Mouse (Mus musculus): ENCODE results near the gene Pitpnm3. TPM values are rescaled to one million over a fixed set of nuclear protein-coding genes. Genes with fewer than 3 reads are reported as not detected.

Pitpnm3 gene
- polyA plus RNA-seq, 1 experiment from 2014 or later: 1.9 TPM

DNA sequence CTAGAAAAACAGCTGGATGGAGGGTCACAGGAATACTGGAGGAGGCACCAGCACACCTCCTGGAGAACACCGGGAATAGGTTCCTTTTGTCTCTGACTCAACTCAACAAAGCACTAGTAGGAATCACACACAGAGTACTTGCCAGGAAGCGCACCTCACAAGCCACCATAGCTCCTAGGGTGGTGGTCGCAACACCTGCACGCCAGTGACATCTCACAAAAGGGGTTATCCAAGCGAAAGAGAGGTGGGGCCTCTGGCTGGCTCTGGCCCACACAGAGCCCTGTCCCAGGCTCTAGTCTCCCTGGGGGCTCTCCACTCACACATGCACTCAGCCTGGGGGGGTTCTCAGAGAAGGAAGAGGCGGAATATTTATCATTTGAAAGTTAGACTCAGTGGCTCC, 86.8 kb downstream of the Pitpnm3 start:
- peaks cover 33% of the 10 kb centered on the region for H3K36me3 ChIP-seq
- peaks cover 31% of the 10 kb centered on the region for H3K4me1 ChIP-seq
- no peak overlapping the region for H3K4me3 ChIP-seq
- no peak for ATAC-seq (ENCODE audit: borderline replicate concordance, extremely low read depth, low FRiP score, low TSS enrichment)
- no peak overlapping the region for H3K27ac ChIP-seq
- H3K9me3 ChIP-seq: no peaks in the 10 kb centered on the region
- no peak overlapping the region for H3K4me2 ChIP-seq
- H3K27me3 ChIP-seq: peaks cover 16% of the 10 kb centered on the region; the same call in 1 of the 2 replicates
- H3K9ac ChIP-seq: no peak overlapping the region
- WGBS: 67% methylated on average over 6 of the region's 6 CpGs

DNA sequence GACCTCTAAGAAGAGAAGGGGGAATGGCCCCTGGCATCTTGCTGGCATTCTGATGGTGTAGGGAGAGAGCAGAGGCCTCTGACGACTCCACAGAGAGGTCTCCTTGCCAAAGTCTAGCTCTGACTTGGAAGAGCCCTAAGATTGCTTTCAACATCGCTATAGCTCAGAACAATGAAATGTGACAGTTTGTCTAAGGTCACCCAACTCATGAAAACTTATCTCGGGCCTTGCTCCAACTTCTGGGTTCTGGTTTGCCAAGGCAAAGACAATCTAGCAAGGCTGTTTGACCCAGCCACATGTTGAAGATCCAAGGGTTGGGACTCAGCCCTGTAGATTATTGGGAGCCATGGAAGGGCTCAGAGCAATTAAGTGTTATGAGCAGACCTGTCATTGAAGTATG, 91.3 kb downstream of the Pitpnm3 start:
- H3K4me3 ChIP-seq: no peak overlapping the region; the same call in 1 of the 2 replicates
- H3K27ac ChIP-seq: no peak overlapping the region
- peaks cover 33% of the 10 kb centered on the region for H3K4me1 ChIP-seq
- peaks cover 33% of the 10 kb centered on the region for H3K36me3 ChIP-seq
- WGBS: 57% methylated on average over 3 of the region's 3 CpGs
- H3K9me3 ChIP-seq: no peaks in the 10 kb centered on the region
- H3K27me3 ChIP-seq: no peaks in the 10 kb centered on the region
- peak overlapping the region; percentile 82; the same call in 1 of the 2 replicates for H3K4me2 ChIP-seq
- peak overlapping the region; percentile 53; the same call in 1 of the 2 replicates for H3K9ac ChIP-seq
- no peak for ATAC-seq (ENCODE audit: borderline replicate concordance, extremely low read depth, low FRiP score, low TSS enrichment)

DNA sequence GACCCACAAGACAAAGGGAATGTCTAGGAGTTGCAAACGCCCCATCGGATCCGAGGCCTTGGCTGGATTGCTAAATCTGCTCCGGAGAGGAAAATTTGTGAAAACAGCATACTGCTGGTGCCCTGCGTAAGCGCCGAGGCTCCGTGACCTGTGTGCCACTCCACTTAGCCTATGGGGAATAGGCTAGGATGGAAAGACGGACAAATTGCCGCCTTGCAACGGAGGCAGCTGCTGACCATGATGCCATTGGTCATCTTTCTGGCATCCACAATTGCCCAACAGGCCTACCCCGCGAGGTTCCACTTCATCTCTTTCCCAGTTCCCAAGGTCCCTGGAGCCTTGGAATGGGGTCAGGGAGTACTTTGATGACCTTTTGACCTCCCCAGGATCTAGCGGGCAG, 92.9 kb downstream of the Pitpnm3 start:
- Histone ChIP-seq H3K36me3 (peaks cover 29% of the 10 kb centered on the region), H3K4me2 (peak overlapping the region; percentile 82), H3K4me1 (peaks cover 33% of the 10 kb centered on the region), H3K27me3 (peaks cover 6% of the 10 kb centered on the region), H3K9ac (peak overlapping the region; percentile 53), H3K9me3 (no peaks in the 10 kb centered on the region), H3K27ac (peak overlapping the region; percentile 34; the same call in 1 of the 2 replicates), H3K4me3 (peak overlapping the region; percentile 65)
- ATAC-seq (ENCODE audit: borderline replicate concordance, extremely low read depth, low FRiP score, low TSS enrichment): 0 out of 2 replicates have a peak, but pooled peaks have one; percentile 2
- WGBS: 0% methylated on average over 14 of the region's 14 CpGs

DNA sequence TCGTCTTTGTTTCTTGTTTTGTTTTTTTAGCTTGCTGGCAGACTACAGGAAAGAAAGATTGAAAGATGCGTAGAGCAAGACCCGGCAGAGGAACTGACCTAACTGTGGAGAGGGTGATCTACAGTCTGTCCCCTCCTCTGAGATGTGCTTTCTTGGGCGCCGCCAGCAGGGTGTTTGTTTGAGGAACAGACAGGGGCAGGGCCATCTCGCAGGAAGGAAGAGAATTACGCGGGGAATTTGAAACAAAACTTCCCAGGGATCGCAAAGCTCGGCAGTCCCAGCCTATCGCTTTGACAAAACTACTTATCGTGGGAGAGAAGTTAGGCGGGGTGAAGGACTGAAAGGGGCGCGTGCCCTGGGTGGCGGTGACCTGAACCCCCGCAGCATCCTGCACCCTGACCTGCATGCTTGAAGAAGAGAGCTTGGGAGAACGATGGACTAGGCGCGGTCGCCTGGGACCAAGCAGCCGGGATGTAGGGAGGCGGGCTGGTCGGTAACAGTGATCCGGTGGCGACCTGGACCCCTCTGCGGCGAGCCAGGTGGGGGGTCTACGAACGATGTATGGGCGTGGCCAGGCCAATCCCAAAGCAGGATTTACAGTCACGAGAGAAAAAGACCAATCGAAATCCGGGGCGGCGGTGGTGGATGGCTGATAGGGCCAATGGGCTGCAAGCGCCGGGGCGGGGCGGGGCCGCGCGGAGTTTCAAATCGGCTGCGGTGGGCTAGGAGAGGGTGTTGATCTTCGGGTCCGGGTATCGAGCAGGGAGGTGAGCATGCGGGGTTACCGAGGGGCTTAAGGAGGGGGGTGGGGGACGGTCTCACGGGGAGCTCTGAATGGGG, 93.6 kb downstream of the Pitpnm3 start, which contains the start of gene Pimreg:
Gene Pimreg, plus strand, starts transcription at position 265 of the 840 bp plus-strand sequence.
- H3K4me2 ChIP-seq: peak within 1 kb of the TSS; percentile 82
- under 1% methylated on average over 52 of the region's 52 CpGs for WGBS
- peak within 1 kb of the TSS; percentile 76 for H3K27ac ChIP-seq
- peaks cover 6% of the 10 kb centered on the region for H3K27me3 ChIP-seq
- no peaks in the 10 kb centered on the region for H3K9me3 ChIP-seq
- peak within 1 kb of the TSS; percentile 56 for H3K9ac ChIP-seq
- peaks cover 33% of the 10 kb centered on the region for H3K4me1 ChIP-seq
- H3K36me3 ChIP-seq: peaks cover 23% of the 10 kb centered on the region
- H3K4me3 ChIP-seq: peak within 1 kb of the TSS; percentile 65
- ATAC-seq (ENCODE audit: borderline replicate concordance, extremely low read depth, low FRiP score, low TSS enrichment): peak; percentile 93

DNA sequence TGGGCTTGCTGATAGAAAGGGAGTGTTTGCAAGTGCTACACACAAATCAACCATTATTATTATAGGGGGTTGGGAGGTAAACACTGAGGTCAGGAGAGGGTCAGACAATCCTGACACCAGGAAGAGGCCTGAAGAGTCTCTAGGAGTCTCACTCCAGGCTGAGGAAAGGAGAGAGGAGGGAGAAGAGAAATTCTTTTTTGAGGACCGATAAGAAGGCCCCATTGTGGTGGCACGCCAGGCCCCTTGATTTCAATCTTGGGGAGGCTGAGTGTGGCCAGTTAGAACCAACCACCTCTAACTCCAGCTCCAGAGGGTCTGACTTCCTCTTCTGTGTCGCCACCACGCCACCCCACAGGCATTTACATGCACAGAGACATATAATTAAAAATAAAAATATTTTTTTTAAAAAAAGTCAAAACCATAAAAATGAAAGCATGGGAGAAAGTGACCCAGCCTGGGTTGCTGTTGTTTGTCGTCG, 94.2 kb downstream of the Pitpnm3 start:
- Histone ChIP-seq H3K9ac (peak overlapping the region; percentile 56), H3K27me3 (peaks cover 6% of the 10 kb centered on the region), H3K36me3 (peaks cover 17% of the 10 kb centered on the region), H3K27ac (peak overlapping the region; percentile 76), H3K4me3 (peak overlapping the region; percentile 65), H3K9me3 (no peaks in the 10 kb centered on the region), H3K4me1 (peaks cover 33% of the 10 kb centered on the region), H3K4me2 (peak overlapping the region; percentile 82)
- WGBS: 9% methylated on average over 6 of the region's 6 CpGs
- no peak for ATAC-seq (ENCODE audit: borderline replicate concordance, extremely low read depth, low FRiP score, low TSS enrichment)

DNA sequence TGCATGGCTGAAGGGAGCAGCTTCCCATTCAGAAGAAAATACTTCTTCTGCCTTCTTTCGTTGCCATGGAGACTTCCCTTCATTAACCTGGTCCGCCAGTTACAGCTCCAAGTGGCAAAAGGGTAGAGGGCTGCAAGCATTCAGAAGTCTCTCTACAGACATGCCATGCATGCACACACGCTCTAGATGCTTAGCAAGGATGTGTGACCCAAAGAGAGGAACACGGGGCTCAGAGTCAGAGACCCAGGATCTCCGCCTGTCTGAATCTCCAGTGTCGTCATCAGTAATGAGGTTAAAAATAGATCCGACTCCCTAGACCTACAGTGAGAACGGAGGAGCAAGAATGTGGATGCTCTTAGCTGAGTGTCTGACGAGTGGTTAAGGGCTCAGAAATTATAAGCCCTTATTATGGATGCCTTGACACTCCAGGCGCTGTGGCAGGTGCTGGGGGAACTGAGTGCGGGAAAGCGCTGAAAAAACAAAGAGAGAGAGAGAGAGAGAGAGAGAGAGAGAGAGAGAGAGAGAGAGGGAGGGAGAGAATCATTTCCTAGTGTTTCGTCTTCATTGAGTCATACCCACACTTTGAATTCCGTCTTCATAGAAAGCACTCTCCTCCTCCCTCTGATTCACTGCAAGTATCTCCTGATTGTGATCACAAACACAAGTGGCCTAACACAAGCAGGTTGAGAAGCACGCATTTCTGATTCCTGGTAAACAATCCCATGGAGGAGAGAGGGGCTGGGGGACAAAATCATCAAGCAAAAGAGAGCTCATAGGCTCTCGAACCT, 95.8 kb downstream of the Pitpnm3 start:
- peaks cover 1% of the 10 kb centered on the region; the same call in 1 of the 2 replicates for H3K36me3 ChIP-seq
- no peak overlapping the region for H3K4me2 ChIP-seq
- no peak overlapping the region for H3K4me3 ChIP-seq
- no peak overlapping the region for H3K9ac ChIP-seq
- no peaks in the 10 kb centered on the region for H3K9me3 ChIP-seq
- no peak for ATAC-seq (ENCODE audit: borderline replicate concordance, extremely low read depth, low FRiP score, low TSS enrichment)
- peaks cover 30% of the 10 kb centered on the region for H3K4me1 ChIP-seq
- H3K27ac ChIP-seq: no peak overlapping the region
- WGBS: 26% methylated on average over 16 of the region's 16 CpGs
- peaks cover 6% of the 10 kb centered on the region for H3K27me3 ChIP-seq

DNA sequence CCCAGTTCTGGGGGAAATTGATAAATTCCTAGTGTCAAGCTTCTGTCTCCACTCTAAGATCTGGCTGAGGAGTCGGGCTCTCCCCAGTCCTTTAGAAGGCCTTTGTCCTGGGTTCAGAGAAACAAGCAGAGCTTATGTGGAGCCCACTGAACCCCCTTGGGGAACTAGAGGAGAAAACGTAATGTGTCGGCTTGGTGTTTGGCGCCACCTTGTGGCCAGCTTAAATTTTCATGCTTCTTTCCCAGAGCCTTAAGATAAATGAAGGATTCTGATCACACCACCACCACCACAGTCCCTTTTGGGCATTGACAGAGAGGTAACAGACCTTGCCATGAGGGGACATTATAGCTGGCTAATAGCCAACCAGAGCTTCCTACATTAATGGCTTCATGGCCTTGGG, 97.6 kb downstream of the Pitpnm3 start:
- no peak for ATAC-seq (ENCODE audit: borderline replicate concordance, extremely low read depth, low FRiP score, low TSS enrichment)
- no peak overlapping the region for H3K27ac ChIP-seq
- whole genome bisulfite sequencing: 2% methylated on average over 4 of the region's 4 CpGs

DNA sequence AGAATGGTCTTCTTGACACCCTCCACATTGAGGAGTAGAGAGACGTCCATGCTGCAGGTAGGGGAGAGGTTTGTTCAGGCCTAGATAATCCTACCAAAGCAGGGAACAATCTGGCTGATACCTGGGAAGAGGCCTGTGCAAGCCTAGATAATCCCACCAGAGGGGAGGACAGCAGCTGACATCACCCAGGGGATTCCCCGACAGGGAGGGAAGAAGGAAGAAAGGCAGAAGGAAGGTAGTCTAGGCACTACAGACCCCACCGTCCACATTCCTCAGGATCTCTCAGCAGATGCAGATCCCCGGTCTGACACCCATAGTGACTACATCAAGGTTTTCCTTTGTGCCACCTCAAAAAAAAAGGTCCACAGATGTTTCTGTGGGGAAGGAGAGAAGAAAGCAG, 98.2 kb downstream of the Pitpnm3 start, which contains the start of gene Aipl1:
Gene Aipl1, minus strand, starts transcription at position 101 of the 400 bp plus-strand sequence.
- WGBS: 48% methylated on average over 4 of the region's 4 CpGs

More for the DNA sequence above, 97.6 kb downstream of the Pitpnm3 start:
- H3K4me3 ChIP-seq: no peak overlapping the region
- no peak overlapping the region for H3K4me2 ChIP-seq
- H3K9ac ChIP-seq: no peak overlapping the region
- H3K4me1 ChIP-seq: peaks cover 12% of the 10 kb centered on the region
- peaks cover 6% of the 10 kb centered on the region for H3K27me3 ChIP-seq
- no peaks in the 10 kb centered on the region for H3K36me3 ChIP-seq
- H3K9me3 ChIP-seq: no peaks in the 10 kb centered on the region

DNA sequence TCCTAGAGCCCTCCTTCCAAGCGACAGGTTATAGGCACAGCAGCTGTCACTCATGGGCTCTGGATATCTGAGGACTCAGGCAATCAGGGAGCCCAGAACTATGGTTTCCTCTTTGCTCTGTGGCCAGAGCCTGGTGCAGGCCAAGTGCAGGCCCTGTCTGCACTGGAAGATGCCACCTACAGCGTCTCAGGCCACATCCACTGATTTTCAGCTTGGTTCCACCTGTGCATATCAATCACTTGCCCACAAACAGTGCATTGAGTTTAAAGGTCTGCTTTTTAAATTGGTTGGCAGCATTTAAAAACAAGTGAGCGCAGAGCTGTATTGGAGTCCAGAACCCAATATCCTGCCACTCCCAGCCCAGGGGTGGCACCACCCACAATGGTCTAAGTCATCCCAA, 103.0 kb downstream of the Pitpnm3 start:
- H3K9me3 ChIP-seq: no peaks in the 10 kb centered on the region
- WGBS: 86% methylated on average over 3 of the region's 3 CpGs
- H3K4me2 ChIP-seq: no peak overlapping the region
- H3K9ac ChIP-seq: no peak overlapping the region
- H3K27ac ChIP-seq: no peak overlapping the region
- no peaks in the 10 kb centered on the region for H3K36me3 ChIP-seq
- no peak overlapping the region for H3K4me3 ChIP-seq
- H3K4me1 ChIP-seq: no peaks in the 10 kb centered on the region
- ATAC-seq (ENCODE audit: borderline replicate concordance, extremely low read depth, low FRiP score, low TSS enrichment): no peak
- peaks cover 5% of the 10 kb centered on the region; the same call in 1 of the 2 replicates for H3K27me3 ChIP-seq

More for the DNA sequence above, 98.2 kb downstream of the Pitpnm3 start, which contains the start of gene Aipl1:
- no peak within 1 kb of the TSS for H3K4me2 ChIP-seq
- H3K9me3 ChIP-seq: no peaks in the 10 kb centered on the region
- H3K36me3 ChIP-seq: no peaks in the 10 kb centered on the region
- H3K4me3 ChIP-seq: no peak within 1 kb of the TSS
- H3K9ac ChIP-seq: no peak within 1 kb of the TSS
- peaks cover 6% of the 10 kb centered on the region for H3K27me3 ChIP-seq
- no peak for ATAC-seq (ENCODE audit: borderline replicate concordance, extremely low read depth, low FRiP score, low TSS enrichment)
- H3K4me1 ChIP-seq: peaks cover 8% of the 10 kb centered on the region
- H3K27ac ChIP-seq: no peak within 1 kb of the TSS

DNA sequence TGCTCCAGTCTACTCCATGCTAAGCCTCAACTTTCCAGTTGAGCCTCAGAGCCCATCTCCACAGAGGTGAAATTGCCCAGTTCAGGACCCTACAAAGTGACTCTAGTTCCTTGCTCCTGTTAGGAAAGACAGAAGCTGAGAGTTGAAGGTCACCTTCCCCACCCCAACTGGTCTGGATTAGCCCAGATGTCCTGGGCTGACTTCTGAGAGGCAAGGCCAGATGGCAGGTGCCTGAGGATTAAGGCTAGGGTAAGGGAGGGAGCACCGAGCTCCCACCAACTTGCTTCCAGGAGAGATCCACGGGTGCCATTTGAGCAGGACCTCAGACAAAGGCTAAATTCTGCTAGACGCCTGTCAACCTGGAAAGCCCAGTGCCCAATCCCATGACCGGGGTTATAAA, 103.5 kb downstream of the Pitpnm3 start:
- 74% methylated on average over 4 of the region's 4 CpGs for WGBS
- Histone ChIP-seq H3K27me3 (peaks cover 5% of the 10 kb centered on the region; the same call in 1 of the 2 replicates), H3K9me3 (no peaks in the 10 kb centered on the region), H3K27ac (no peak overlapping the region), H3K4me3 (no peak overlapping the region), H3K9ac (no peak overlapping the region), H3K36me3 (no peaks in the 10 kb centered on the region), H3K4me2 (no peak overlapping the region), H3K4me1 (no peaks in the 10 kb centered on the region)
- no peak for ATAC-seq (ENCODE audit: borderline replicate concordance, extremely low read depth, low FRiP score, low TSS enrichment)

DNA sequence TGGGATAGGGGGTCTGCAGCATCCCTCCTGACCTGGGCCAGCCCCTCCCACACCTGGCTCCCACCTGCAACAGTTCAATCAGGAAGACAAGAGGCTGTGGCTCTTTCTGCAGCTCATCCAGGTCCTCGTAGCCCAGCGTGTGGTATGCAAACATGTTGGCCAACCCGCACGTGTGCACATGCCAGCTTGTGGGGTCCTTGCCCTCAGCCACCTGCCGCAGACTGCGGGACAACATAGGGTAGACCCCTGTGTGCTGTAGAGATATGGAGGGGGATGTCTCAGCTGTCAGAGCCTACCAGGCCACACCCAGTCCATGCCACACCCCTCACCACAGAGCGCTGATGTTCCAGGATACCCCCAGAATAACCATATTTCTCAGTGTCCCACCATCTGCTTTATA, 104.2 kb downstream of the Pitpnm3 start:
- no peak overlapping the region for H3K27ac ChIP-seq
- H3K27me3 ChIP-seq: peaks cover 5% of the 10 kb centered on the region; the same call in 1 of the 2 replicates
- H3K4me1 ChIP-seq: no peaks in the 10 kb centered on the region
- H3K9ac ChIP-seq: no peak overlapping the region
- no peak overlapping the region for H3K4me3 ChIP-seq
- no peaks in the 10 kb centered on the region for H3K36me3 ChIP-seq
- H3K4me2 ChIP-seq: no peak overlapping the region
- no peaks in the 10 kb centered on the region for H3K9me3 ChIP-seq
- no peak for ATAC-seq (ENCODE audit: borderline replicate concordance, extremely low read depth, low FRiP score, low TSS enrichment)
- WGBS: 82% methylated on average over 7 of the region's 7 CpGs
